Mouse (Mus musculus) intestine, postnatal 0 days (tissue): ENCODE results near the gene Tada2a. TPM values are rescaled to one million over a fixed set of nuclear protein-coding genes. Genes with fewer than 3 reads are reported as not detected.

Experiments
- ATAC-seq: fragments of 200-750 bp; cut with Nextera tagmentation; 2 replicates; pipeline ENCODE4 v1.8.0; 2017; ENCODE audit warnings: mild to moderate bottlenecking, moderate TSS enrichment, moderate library complexity
- H3K27ac ChIP-seq: fragments of 300-500 bp; sonication (generic); 2 replicates; pipeline ENCODE4 v1.5.1; 2014; ENCODE audit warnings: mild to moderate bottlenecking, low read depth, low read length, moderate library complexity
- H3K27me3 ChIP-seq: fragments of 300-500 bp; sonication (generic); replicated peaks from 2 replicates; pipeline ENCODE4 v1.6.1; 2014; ENCODE audit warnings: low read length, mixed read lengths; ENCODE audit not compliant: control insufficient read depth, insufficient read depth
- H3K36me3 ChIP-seq: fragments of 300-500 bp; sonication (generic); 2 replicates; pipeline ENCODE4 v1.6.1; 2014; ENCODE audit warnings: mild to moderate bottlenecking, moderate library complexity; ENCODE audit not compliant: control insufficient read depth, insufficient read depth
- H3K4me1 ChIP-seq: fragments of 300-500 bp; sonication (generic); replicated peaks from 2 replicates; pipeline ENCODE4 v1.6.1; 2014; ENCODE audit warnings: antibody characterized with exemption, low read length, mixed read lengths; ENCODE audit not compliant: control insufficient read depth, insufficient read depth
- H3K4me2 ChIP-seq: fragments of 300-500 bp; sonication (generic); replicated peaks from 2 replicates; pipeline ENCODE4 v1.6.1; 2014; ENCODE audit warnings: low read depth, mild to moderate bottlenecking, moderate library complexity
- H3K4me3 ChIP-seq: fragments of 300-500 bp; sonication (generic); 2 replicates; pipeline ENCODE4 v1.5.1; 2014; ENCODE audit warnings: low read depth, low read length
- H3K9ac ChIP-seq: fragments of 300-500 bp; sonication (generic); 2 replicates; pipeline ENCODE4 v1.6.1; 2014; ENCODE audit warnings: mild to moderate bottlenecking, low read depth, low read length
- H3K9me3 ChIP-seq: fragments of 300-500 bp; sonication (generic); 2 replicates; pipeline ENCODE4 v1.6.1; 2016; ENCODE audit warnings: mixed run types; ENCODE audit not compliant: control insufficient read depth
- CTCF ChIP-seq: sonication (generic); IDR thresholded peaks from 2 replicates; pipeline ENCODE4 v1.5.1; 2016; ENCODE audit warnings: low read depth, mild to moderate bottlenecking, control low read depth, antibody characterized with exemption, moderate library complexity
- WGBS: fragments of 180-500 bp; shearing (Covaris S2); extraction: QIAGEN DNeasy Blood & Tissue Kit; methylation state at CpG from one replicate; pipeline ENCODE4 v1.1.7; 2014; 5-methylcytosine and 5-hydroxymethylcytosine counted together
- polyA plus RNA-seq: library from polyadenylated mRNA; unstranded; fragments of >200 nt; fragmentation: Nextera tagmentation; extraction: Ambion mirVana; gene quantifications from 2 replicates; pipeline ENCODE4 v1.2.1, GENCODE M21; 2015

Tada2a gene
- polyA plus RNA-seq, 1 experiment from 2014 or later = 8.3 TPM

GRCm38 (mm10) chr11:84053055-84053454 is 76.3 kb downstream of the Tada2a start:
- Histone ChIP-seq H3K9me3 (no peaks in the 10 kb centered on the region), H3K4me1 (no peaks in the 10 kb centered on the region), H3K4me2 (no peak overlapping the region), H3K4me3 (no peak overlapping the region), H3K27me3 (no peaks in the 10 kb centered on the region), H3K9ac (no peak overlapping the region), H3K36me3 (no peaks in the 10 kb centered on the region; the same call in 1 of the 2 replicates), H3K27ac (no peak overlapping the region)
- no peak; the same call in 1 of the 2 replicates for ATAC-seq
- no peak for TF ChIP-seq CTCF
- 68% methylated on average over 7 of the region's 7 CpGs for WGBS

- TF ChIP-seq CTCF = no peak
These were observed 81.0 kb downstream of the Tada2a start for GRCm38 (mm10) chr11:84048411-84048810.

GRCm38 (mm10) chr11:84047270-84047669 is 82.1 kb downstream of the Tada2a start:
- Histone ChIP-seq H3K27ac (no peak overlapping the region), H3K4me3 (no peak overlapping the region), H3K4me1 (no peaks in the 10 kb centered on the region), H3K9ac (no peak overlapping the region), H3K9me3 (no peaks in the 10 kb centered on the region), H3K27me3 (no peaks in the 10 kb centered on the region), H3K4me2 (no peak overlapping the region), H3K36me3 (peaks cover 8% of the 10 kb centered on the region; the same call in 1 of the 2 replicates)
- no peak for TF ChIP-seq CTCF
- ATAC-seq = no peak
- 38% methylated on average over 4 of the region's 4 CpGs for WGBS

More at GRCm38 (mm10) chr11:84048411-84048810, 81.0 kb downstream of the Tada2a start:
- Histone ChIP-seq H3K27me3 (no peaks in the 10 kb centered on the region), H3K4me1 (no peaks in the 10 kb centered on the region), H3K36me3 (no peaks in the 10 kb centered on the region; the same call in 1 of the 2 replicates), H3K27ac (no peak overlapping the region), H3K4me3 (no peak overlapping the region), H3K9ac (no peak overlapping the region), H3K4me2 (no peak overlapping the region), H3K9me3 (no peaks in the 10 kb centered on the region)
- no peak for ATAC-seq
- 81% methylated on average over 10 of the region's 10 CpGs for WGBS

- Histone ChIP-seq H3K36me3 (peaks cover 28% of the 10 kb centered on the region), H3K9me3 (no peaks in the 10 kb centered on the region), H3K4me1 (no peaks in the 10 kb centered on the region), H3K27me3 (no peaks in the 10 kb centered on the region), H3K9ac (no peak overlapping the region), H3K4me3 (no peak overlapping the region), H3K27ac (no peak overlapping the region), H3K4me2 (no peak overlapping the region)
- WGBS = 35% methylated on average over 1 of the region's 1 CpGs
- no peak for TF ChIP-seq CTCF
- no peak for ATAC-seq
These were observed 84.4 kb downstream of the Tada2a start for GRCm38 (mm10) chr11:84044988-84045387.

- H3K27ac ChIP-seq = no peak overlapping the region
- no peaks in the 10 kb centered on the region for H3K4me1 ChIP-seq
- H3K4me3 ChIP-seq = no peak overlapping the region
- no peak overlapping the region for H3K9ac ChIP-seq
- 79% methylated on average over 14 of the region's 14 CpGs for WGBS
- ATAC-seq = no peak
- no peak for TF ChIP-seq CTCF
- no peaks in the 10 kb centered on the region for H3K27me3 ChIP-seq
- H3K4me2 ChIP-seq = no peak overlapping the region
- H3K36me3 ChIP-seq = peaks cover 43% of the 10 kb centered on the region
- H3K9me3 ChIP-seq = no peaks in the 10 kb centered on the region
These were observed 86.3 kb downstream of the Tada2a start for GRCm38 (mm10) chr11:84042808-84043762.

GRCm38 (mm10) chr11:84040621-84041020 is 88.8 kb downstream of the Tada2a start:
- H3K9me3 ChIP-seq = no peaks in the 10 kb centered on the region
- no peak overlapping the region for H3K27ac ChIP-seq
- H3K4me1 ChIP-seq = no peaks in the 10 kb centered on the region
- no peak overlapping the region for H3K9ac ChIP-seq
- peaks cover 52% of the 10 kb centered on the region for H3K36me3 ChIP-seq
- WGBS = 84% methylated on average over 6 of the region's 6 CpGs
- no peak for TF ChIP-seq CTCF
- H3K27me3 ChIP-seq = no peaks in the 10 kb centered on the region
- H3K4me2 ChIP-seq = no peak overlapping the region
- H3K4me3 ChIP-seq = no peak overlapping the region
- no peak for ATAC-seq
